Mouse (Mus musculus): ENCODE measurements around the gene Neb. TPM values are rescaled to one million over a fixed set of nuclear protein-coding genes. Genes with fewer than 3 reads are reported as not detected.

Gene Neb
- total and polyA plus RNA-seq, 3 experiments, result 0.12 to 0.70 TPM; not detected in 1

GRCm38 (mm10) chr2:52310757-52311156 lies 67.5 kb downstream of the Neb start:
- no peak overlapping the region for H3K4me3 ChIP-seq (ENCODE audit: control insufficient read depth in 1 of 2, insufficient read depth in 1 of 2, low read depth in 2 of 2, low read length in 2 of 2)
- DNase-seq (ENCODE audit: low read depth, low spot score), result no peak

GRCm38 (mm10) chr2:52306635-52307034 lies 71.6 kb downstream of the Neb start:
- Histone ChIP-seq H3K9me3 (replicated peaks; ENCODE audit: insufficient read depth, low read length) (no peaks in the 10 kb centered on the region), H3K9ac (ENCODE audit: control insufficient read depth, low read depth, low read length, poor library complexity, severe bottlenecking) (no peak overlapping the region), H3K27me3 (ENCODE audit: control insufficient read depth in 1 of 2, insufficient read depth in 2 of 2, low read length in 2 of 2) (no peaks in the 10 kb centered on the region), H3K27ac (ENCODE audit: control insufficient read depth, low read depth, low read length) (no peak overlapping the region), H3K4me3 (ENCODE audit: control insufficient read depth in 1 of 2, insufficient read depth in 1 of 2, low read depth in 2 of 2, low read length in 2 of 2) (no peak overlapping the region), H3K36me3 (ENCODE audit: control insufficient read depth in 1 of 2, insufficient read depth in 2 of 2, low read length in 2 of 2) (no peaks in the 10 kb centered on the region), H3K79me2 (ENCODE audit: control insufficient read depth, insufficient read depth, low read length, poor library complexity) (no peaks in the 10 kb centered on the region), H3K4me1 (ENCODE audit: control insufficient read depth in 1 of 2, insufficient read depth in 2 of 2, low read length in 2 of 2) (no peaks in the 10 kb centered on the region)
- no peak for TF ChIP-seq RAD21 (IDR thresholded peaks at IDR 0.05; ENCODE audit: low read depth, low read length)
- no peak for TF ChIP-seq ETS1 (IDR thresholded peaks at IDR 0.05; ENCODE audit: low read depth, low read length)
- no peak for TF ChIP-seq CHD2 (IDR thresholded peaks at IDR 0.05; ENCODE audit: low read length)
- no peak for TF ChIP-seq RCOR1 (IDR thresholded peaks at IDR 0.05; ENCODE audit: low read depth, low read length)
- TF ChIP-seq ZMIZ1 (IDR thresholded peaks at IDR 0.05; ENCODE audit: low read depth, low read length), result no peak
- no peak for TF ChIP-seq MAZ (IDR thresholded peaks at IDR 0.05; ENCODE audit: low read depth, low read length)
- TF ChIP-seq TBP (IDR thresholded peaks at IDR 0.05; ENCODE audit: low read depth, low read length), result no peak
- TF ChIP-seq MAX (IDR thresholded peaks at IDR 0.05; ENCODE audit: low read length), result no peak
- TF ChIP-seq HCFC1 (IDR thresholded peaks at IDR 0.05; ENCODE audit: low read depth, low read length), result no peak
- no peak for TF ChIP-seq E2F4 (IDR thresholded peaks at IDR 0.05; ENCODE audit: borderline replicate concordance, low read depth, low read length)
- TF ChIP-seq JUND (IDR thresholded peaks at IDR 0.05; ENCODE audit: low read depth, low read length), result no peak
- no peak for TF ChIP-seq USF1 (IDR thresholded peaks at IDR 0.05; ENCODE audit: low read depth, low read length)
- no peak for TF ChIP-seq SMC3 (IDR thresholded peaks at IDR 0.05; ENCODE audit: low read depth, low read length)
- TF ChIP-seq MYC (IDR thresholded peaks at IDR 0.05; ENCODE audit: low read depth, low read length), result no peak
- no peak for TF ChIP-seq POLR2AphosphoS2 (IDR thresholded peaks at IDR 0.05; ENCODE audit: low read length)
- no peak for TF ChIP-seq EP300 (IDR thresholded peaks at IDR 0.05; ENCODE audit: low read depth in 1 of 2, low read length in 2 of 2)
- no peak for TF ChIP-seq TAL1 (IDR thresholded peaks at IDR 0.05; ENCODE audit: low read length)
- no peak for DNase-seq (ENCODE audit: low read depth, low spot score)

More at GRCm38 (mm10) chr2:52310757-52311156, 67.5 kb downstream of the Neb start:
- Histone ChIP-seq H3K79me2 (ENCODE audit: control insufficient read depth, insufficient read depth, low read length, poor library complexity) (no peaks in the 10 kb centered on the region), H3K36me3 (ENCODE audit: control insufficient read depth in 1 of 2, insufficient read depth in 2 of 2, low read length in 2 of 2) (peaks cover 0 to 11% of the 10 kb centered on the region in 2 experiments; a peak in 2 of 4 replicates), H3K27me3 (ENCODE audit: control insufficient read depth in 1 of 2, insufficient read depth in 2 of 2, low read length in 2 of 2) (no peaks in the 10 kb centered on the region), H3K9me3 (replicated peaks; ENCODE audit: insufficient read depth, low read length) (no peaks in the 10 kb centered on the region), H3K4me1 (ENCODE audit: control insufficient read depth in 1 of 2, insufficient read depth in 2 of 2, low read length in 2 of 2) (peaks cover 4 to 5% of the 10 kb centered on the region in 2 experiments), H3K9ac (ENCODE audit: control insufficient read depth, low read depth, low read length, poor library complexity, severe bottlenecking) (no peak overlapping the region), H3K27ac (ENCODE audit: control insufficient read depth, low read depth, low read length) (no peak overlapping the region)
- no peak for TF ChIP-seq CHD1 (IDR thresholded peaks at IDR 0.05; ENCODE audit: low read depth, low read length)

Measured in MEL (cell line).